Mouse (Mus musculus) brain, embryonic 14.5 days (tissue): Measurements from ENCODE around the gene D130052B06Rik.

Source experiments
- CTCF ChIP-seq: fragments of 200-500 bp; IDR thresholded peaks from 2 replicates; pipeline ENCODE4 v1.5.1; 2012; ENCODE audit warnings: inconsistent platforms, mild to moderate bottlenecking, moderate library complexity, borderline replicate concordance; ENCODE audit not compliant: insufficient read depth, insufficient read length; ENCODE audit errors: extremely low read depth
- POLR2A ChIP-seq: fragments of 200-500 bp; IDR thresholded peaks from 2 replicates; pipeline ENCODE4 v1.6.1; 2012; ENCODE audit warnings: mild to moderate bottlenecking, inconsistent platforms, borderline replicate concordance; ENCODE audit not compliant: poor library complexity, insufficient read depth, insufficient read length, severe bottlenecking; ENCODE audit errors: extremely low read depth

DNA sequence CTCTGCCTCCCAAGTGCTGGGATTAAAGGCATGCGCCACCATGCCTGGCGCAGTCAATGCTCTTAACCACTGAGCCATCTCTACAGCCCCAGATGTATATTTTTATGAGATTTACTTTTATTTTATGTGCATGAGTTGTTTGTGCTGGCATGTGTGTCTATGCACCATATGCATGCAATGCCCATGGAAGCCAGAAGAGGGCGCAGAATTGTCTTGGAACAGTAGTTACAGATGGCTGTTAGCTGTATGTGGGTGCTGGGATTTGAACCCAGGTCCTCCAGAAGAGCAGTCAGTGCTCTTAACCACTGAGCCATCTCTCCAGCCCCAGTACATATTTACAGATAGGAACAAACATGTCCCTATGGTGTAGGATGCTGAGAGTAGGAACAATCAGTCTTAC, 24.2 kb upstream of the D130052B06Rik start:
- TF ChIP-seq CTCF (no peak), POLR2A (no peak)
